Mouse (Mus musculus) bone marrow macrophage, adult 2 months (primary cell): ENCODE results near the gene 9430015G10Rik. TPM values are rescaled to one million over a fixed set of nuclear protein-coding genes. Genes with fewer than 3 reads are reported as not detected.
"Not testable (repeated sequence)": the region's sequence is repeated elsewhere in the genome, so short reads cannot be mapped to it uniquely, and the experiment has no call there.

Experiments
- H3K27ac ChIP-seq: 2 replicates; pipeline ENCODE4 v1.5.1; 2012; ENCODE audit warnings: low read depth, low read length; ENCODE audit not compliant: insufficient read depth
- H3K4me1 ChIP-seq: 2 replicates; pipeline ENCODE4 v1.6.1; 2012; ENCODE audit warnings: low read length; ENCODE audit not compliant: control insufficient read depth, insufficient read depth
- H3K4me3 ChIP-seq: 2 replicates; pipeline ENCODE4 v1.5.1; 2012; ENCODE audit warnings: mild to moderate bottlenecking, low read length, moderate library complexity; ENCODE audit not compliant: insufficient read depth
- CTCF ChIP-seq: IDR thresholded peaks from 2 replicates; pipeline ENCODE4 v1.5.1; 2012; ENCODE audit warnings: low read depth, mild to moderate bottlenecking, low read length, moderate library complexity
- POLR2A ChIP-seq: IDR thresholded peaks from 2 replicates; pipeline ENCODE4 v1.6.1; 2012; ENCODE audit warnings: mild to moderate bottlenecking, low read depth, low read length, borderline replicate concordance
- polyA plus RNA-seq: library from polyadenylated mRNA; stranded (reverse); fragments of >200 nt; gene quantifications from 2 replicates; pipeline ENCODE4 v1.2.4, GENCODE M21; 2012; ENCODE audit not compliant: missing spikeins, insufficient read depth, insufficient read length

Gene 9430015G10Rik
- polyA plus RNA-seq, 1 experiment, result 18.3 TPM

- H3K4me1 ChIP-seq, result no peaks in the 10 kb centered on the region
- no peak overlapping the region for H3K4me3 ChIP-seq
- H3K27ac ChIP-seq, result no peak overlapping the region
- TF ChIP-seq POLR2A, result no peak
- no peak for TF ChIP-seq CTCF
Observed at GRCm38 (mm10) chr4:156128746-156129145, 19.0 kb downstream of the 9430015G10Rik start.

DNA sequence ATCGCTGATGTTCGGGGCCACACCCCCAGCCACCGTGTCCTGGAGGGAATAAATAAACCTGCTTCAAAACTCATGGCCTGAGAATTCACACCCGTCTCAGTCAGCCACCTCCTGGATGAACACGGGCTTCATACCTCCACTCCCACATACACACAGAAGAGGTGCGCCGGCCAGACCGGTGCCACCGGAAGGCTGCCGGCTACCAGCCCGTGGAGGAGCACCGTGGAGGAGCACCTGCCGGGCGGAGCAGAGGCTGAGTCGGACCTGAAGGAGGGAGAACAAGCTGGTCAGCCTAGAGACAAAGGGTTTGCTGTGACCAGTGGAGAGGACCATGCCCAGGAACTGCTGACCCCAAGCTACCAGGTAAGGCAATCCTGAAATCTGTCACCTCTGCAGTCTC, 20.7 kb downstream of the 9430015G10Rik start, which contains the start of gene Rnf223:
Gene Rnf223 (plus strand): TSS at position 78 of the 400 bp plus-strand sequence.
- no peak for TF ChIP-seq POLR2A
- no peak for TF ChIP-seq CTCF
- H3K4me1 ChIP-seq, result no peaks in the 10 kb centered on the region
- H3K4me3 ChIP-seq, result no peak within 1 kb of the TSS
- no peak within 1 kb of the TSS for H3K27ac ChIP-seq

- TF ChIP-seq CTCF (no peak), POLR2A (no peak)
- Histone ChIP-seq H3K4me3 (no peak overlapping the region), H3K4me1 (no peaks in the 10 kb centered on the region), H3K27ac (no peak overlapping the region)
Observed at GRCm38 (mm10) chr4:156130940-156131339, 21.2 kb downstream of the 9430015G10Rik start.

DNA sequence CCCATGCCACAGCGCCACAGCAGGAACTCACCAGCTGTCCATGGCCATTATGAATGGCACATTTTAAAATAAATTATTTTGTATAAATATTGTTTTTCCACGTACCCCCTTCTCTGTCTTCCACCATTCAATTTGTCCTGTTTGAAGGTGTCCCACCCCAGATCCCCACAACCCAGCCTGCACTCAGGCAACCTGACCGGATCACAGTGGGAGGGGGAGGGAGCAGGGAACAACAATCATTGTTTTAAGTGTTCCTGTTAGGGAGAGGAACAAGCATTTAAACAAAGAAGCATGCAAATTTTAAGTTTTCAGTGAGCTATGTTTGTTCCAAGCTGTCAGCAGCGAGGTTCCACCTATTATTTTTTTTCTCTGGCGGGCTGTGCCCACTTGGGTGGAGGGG, 23.6 kb downstream of the 9430015G10Rik start:
- H3K4me1 ChIP-seq, result no peaks in the 10 kb centered on the region
- TF ChIP-seq POLR2A (no peak), CTCF (no peak)
- H3K27ac ChIP-seq, result no peak overlapping the region
- H3K4me3 ChIP-seq, result no peak overlapping the region

DNA sequence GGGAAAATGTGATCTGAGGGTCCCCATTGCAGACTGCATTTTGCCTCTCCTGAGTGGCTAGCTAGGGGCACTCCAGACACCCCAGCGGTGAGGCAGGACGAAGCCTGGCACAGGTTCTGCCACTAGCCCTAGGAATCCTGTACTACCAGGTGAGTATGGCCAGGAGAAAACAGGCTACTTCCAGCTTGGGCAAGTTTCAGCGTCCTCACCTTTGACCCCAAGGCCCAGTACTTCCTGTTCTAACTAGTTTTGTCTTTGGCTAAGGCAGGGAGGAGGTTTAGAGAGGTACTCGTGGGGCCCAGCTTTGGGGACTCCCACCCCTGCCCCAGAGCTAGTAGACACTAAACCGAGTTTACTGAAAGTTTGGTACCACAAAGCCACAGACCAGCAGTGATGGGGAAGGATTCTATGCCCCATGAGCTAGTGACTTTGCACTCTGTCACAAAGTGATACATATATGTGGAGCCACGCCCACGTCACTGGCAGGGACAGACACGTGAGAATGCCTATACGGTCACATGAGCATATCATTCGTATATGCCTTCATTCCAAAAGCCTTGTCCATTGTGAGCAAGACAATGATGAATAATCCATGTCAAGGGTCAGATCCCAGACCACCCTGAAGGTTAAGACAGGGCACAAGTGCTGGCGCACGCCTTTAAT, 24.3 kb downstream of the 9430015G10Rik start:
- H3K4me3 ChIP-seq, result no peak overlapping the region
- H3K27ac ChIP-seq, result no peak overlapping the region
- no peaks in the 10 kb centered on the region for H3K4me1 ChIP-seq
- TF ChIP-seq CTCF (no peak), POLR2A (no peak)

DNA sequence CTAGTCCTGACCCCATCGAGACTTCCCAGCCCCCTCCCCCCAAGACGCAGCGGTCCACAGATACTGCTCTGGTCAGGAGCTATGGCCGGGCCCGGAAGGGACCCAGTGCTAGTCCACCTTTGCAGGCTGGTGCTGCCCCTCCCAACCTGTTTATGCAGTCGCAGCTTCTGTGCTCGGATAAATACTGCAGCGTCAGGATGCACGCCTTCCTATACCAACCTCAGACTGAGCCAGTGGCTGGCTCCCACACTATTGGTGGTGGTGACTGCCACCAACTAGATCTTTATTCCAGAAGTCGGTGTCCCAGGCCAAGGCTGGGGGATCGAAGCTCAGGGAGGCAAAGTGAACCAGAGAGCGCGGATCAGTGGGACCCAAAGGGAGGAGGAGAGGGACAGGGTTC, 25.3 kb downstream of the 9430015G10Rik start:
- Histone ChIP-seq H3K27ac (no peak overlapping the region), H3K4me1 (no peaks in the 10 kb centered on the region), H3K4me3 (no peak overlapping the region)
- TF ChIP-seq POLR2A, result no peak
- TF ChIP-seq CTCF, result no peak

DNA sequence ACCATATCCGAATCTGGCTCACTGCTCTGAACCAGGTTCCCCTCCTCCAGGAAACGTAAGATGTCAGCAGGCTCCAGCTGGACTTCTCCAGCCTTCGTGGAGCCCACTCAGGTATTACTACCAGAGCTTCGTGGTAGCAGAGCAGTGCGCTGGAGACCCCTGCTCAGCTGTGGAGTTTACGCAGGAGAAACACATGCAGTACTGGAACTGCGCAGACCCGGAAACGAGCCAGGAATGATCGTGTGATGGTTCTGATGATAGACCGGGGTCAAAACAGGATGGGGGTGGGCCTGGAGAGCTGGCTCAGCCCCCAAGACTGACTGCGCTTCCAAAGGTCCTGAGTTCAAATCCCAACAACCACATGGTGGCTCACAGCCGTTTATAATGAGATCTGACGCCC, 26.0 kb downstream of the 9430015G10Rik start:
- Histone ChIP-seq H3K27ac (no peak overlapping the region), H3K4me3 (no peak overlapping the region), H3K4me1 (no peaks in the 10 kb centered on the region)
- TF ChIP-seq CTCF (no peak), POLR2A (no peak)

- no peaks in the 10 kb centered on the region for H3K4me1 ChIP-seq
- H3K4me3 ChIP-seq, result no peak overlapping the region
- TF ChIP-seq CTCF (no peak), POLR2A (no peak)
- no peak overlapping the region for H3K27ac ChIP-seq
Observed at GRCm38 (mm10) chr4:156136285-156137100, 26.7 kb downstream of the 9430015G10Rik start.

GRCm38 (mm10) chr4:156150887-156151286, 41.1 kb downstream of the 9430015G10Rik start:
- not testable (repeated sequence) for H3K4me1 ChIP-seq

GRCm38 (mm10) chr4:156154771-156155170, 45.0 kb downstream of the 9430015G10Rik start:
- Histone ChIP-seq H3K27ac (no peak overlapping the region), H3K4me3 (no peak overlapping the region), H3K4me1 (no peaks in the 10 kb centered on the region)
- TF ChIP-seq POLR2A (no peak), CTCF (no peak)

More at GRCm38 (mm10) chr4:156150887-156151286, 41.1 kb downstream of the 9430015G10Rik start:
- not testable (repeated sequence) for H3K27ac ChIP-seq, H3K4me3 ChIP-seq
